Mouse (Mus musculus) liver, embryonic 12.5 days (tissue): ENCODE measurements around the gene Sema6d. TPM values are rescaled to one million over a fixed set of nuclear protein-coding genes. Genes with fewer than 3 reads are reported as not detected.

Experiments used
- ATAC-seq: fragments of 200-750 bp; cut with Nextera tagmentation; 2 replicates; pipeline ENCODE4 v1.8.0; 2017; ENCODE audit warnings: moderate number of reproducible peaks, mild to moderate bottlenecking, moderate library complexity
- H3K27ac ChIP-seq: fragments of 300-500 bp; sonication (generic); 2 replicates; pipeline ENCODE4 v1.5.1; 2016; ENCODE audit warnings: mild to moderate bottlenecking
- H3K27me3 ChIP-seq: fragments of 300-500 bp; sonication (generic); replicated peaks from 2 replicates; pipeline ENCODE4 v1.6.1; 2016; ENCODE audit warnings: mild to moderate bottlenecking, moderate library complexity
- H3K36me3 ChIP-seq: fragments of 300-500 bp; sonication (generic); 2 replicates; pipeline ENCODE4 v1.6.1; 2016; ENCODE audit warnings: mild to moderate bottlenecking, moderate library complexity
- H3K4me1 ChIP-seq: fragments of 300-500 bp; sonication (generic); 2 replicates; pipeline ENCODE4 v1.6.1; 2016
- H3K4me2 ChIP-seq: fragments of 300-500 bp; sonication (generic); 2 replicates; pipeline ENCODE4 v1.6.1; 2016; ENCODE audit warnings: mild to moderate bottlenecking, moderate library complexity
- H3K4me3 ChIP-seq: fragments of 300-500 bp; sonication (generic); 2 replicates; pipeline ENCODE4 v1.5.1; 2016; ENCODE audit warnings: mild to moderate bottlenecking, moderate library complexity
- H3K9ac ChIP-seq: fragments of 300-500 bp; sonication (generic); 2 replicates; pipeline ENCODE4 v1.6.1; 2016; ENCODE audit warnings: mild to moderate bottlenecking, moderate library complexity
- H3K9me3 ChIP-seq: fragments of 300-500 bp; sonication (generic); replicated peaks from 2 replicates; pipeline ENCODE4 v1.6.1; 2016; ENCODE audit warnings: mild to moderate bottlenecking, moderate library complexity
- WGBS: fragments of 180-500 bp; shearing (Covaris S2); methylation state at CpG from one replicate; pipeline ENCODE4 v1.1.7; 2016; ENCODE audit not compliant: insufficient replicate concordance; 5-methylcytosine and 5-hydroxymethylcytosine counted together
- polyA plus RNA-seq: library from polyadenylated mRNA; unstranded; fragments of >200 nt; fragmentation: Nextera tagmentation; extraction: Ambion mirVana; gene quantifications from 2 replicates; pipeline ENCODE4 v1.2.1, GENCODE M21; 2016

Sema6d gene
- polyA plus RNA-seq, 1 experiment from 2014 or later = 5.9 TPM

DNA sequence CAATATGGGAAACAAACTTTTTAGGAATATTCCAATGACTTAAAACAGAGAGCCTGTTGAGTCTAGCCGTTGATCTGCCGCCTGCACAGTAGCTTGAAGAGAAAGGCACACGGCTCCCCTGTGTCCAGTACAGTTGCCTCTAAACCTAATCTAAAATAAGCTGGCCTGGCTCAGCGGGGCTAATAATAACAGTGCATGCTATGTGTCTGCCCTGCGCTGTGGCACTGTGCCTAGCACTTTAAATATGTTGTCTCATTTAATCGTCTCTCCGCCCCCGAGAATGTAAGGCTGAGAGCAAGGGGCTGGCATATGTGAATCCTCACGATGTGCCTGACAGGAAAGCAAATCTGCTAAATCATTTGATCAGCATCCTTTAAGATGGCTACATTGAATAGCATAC lies 527.7 kb downstream of the Sema6d start:
- 0 out of 2 replicates have a peak, but pooled peaks cover 4% of the 10 kb centered on the region for H3K4me1 ChIP-seq
- no peak overlapping the region for H3K4me3 ChIP-seq
- H3K4me2 ChIP-seq = no peak overlapping the region
- H3K9me3 ChIP-seq = no peaks in the 10 kb centered on the region
- H3K27ac ChIP-seq = no peak overlapping the region
- no peak for ATAC-seq
- H3K9ac ChIP-seq = no peak overlapping the region
- peaks cover 8% of the 10 kb centered on the region for H3K27me3 ChIP-seq
- 65% methylated on average over 9 of the region's 9 CpGs for WGBS
- no peaks in the 10 kb centered on the region for H3K36me3 ChIP-seq

DNA sequence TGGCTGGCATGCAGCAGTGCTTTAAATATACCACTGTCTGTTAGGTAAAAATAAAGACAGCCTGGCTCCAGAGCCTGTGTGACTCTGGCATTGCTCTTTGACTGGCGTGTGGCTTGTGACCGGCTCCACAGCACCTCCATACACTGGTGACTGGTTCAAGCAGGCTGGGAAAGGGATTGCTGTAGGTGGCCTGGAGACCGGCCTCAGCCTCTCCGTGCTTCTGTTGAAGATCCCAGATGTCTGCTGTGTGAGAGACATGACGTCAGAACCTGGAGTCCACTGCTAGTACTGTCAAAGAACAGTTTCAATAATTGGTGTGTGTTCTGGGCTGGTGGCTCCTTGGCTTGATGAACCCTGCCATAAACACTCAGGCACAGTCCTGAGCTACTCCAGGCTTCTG lies 528.3 kb downstream of the Sema6d start:
- Histone ChIP-seq H3K27ac (no peak overlapping the region), H3K9me3 (no peaks in the 10 kb centered on the region), H3K4me1 (0 out of 2 replicates have a peak, but pooled peaks cover 4% of the 10 kb centered on the region), H3K9ac (no peak overlapping the region), H3K4me2 (no peak overlapping the region), H3K36me3 (no peaks in the 10 kb centered on the region), H3K27me3 (0 out of 2 replicates have a peak, but pooled peaks cover 4% of the 10 kb centered on the region), H3K4me3 (no peak overlapping the region)
- WGBS = 72% methylated on average over 5 of the region's 5 CpGs
- no peak for ATAC-seq

DNA sequence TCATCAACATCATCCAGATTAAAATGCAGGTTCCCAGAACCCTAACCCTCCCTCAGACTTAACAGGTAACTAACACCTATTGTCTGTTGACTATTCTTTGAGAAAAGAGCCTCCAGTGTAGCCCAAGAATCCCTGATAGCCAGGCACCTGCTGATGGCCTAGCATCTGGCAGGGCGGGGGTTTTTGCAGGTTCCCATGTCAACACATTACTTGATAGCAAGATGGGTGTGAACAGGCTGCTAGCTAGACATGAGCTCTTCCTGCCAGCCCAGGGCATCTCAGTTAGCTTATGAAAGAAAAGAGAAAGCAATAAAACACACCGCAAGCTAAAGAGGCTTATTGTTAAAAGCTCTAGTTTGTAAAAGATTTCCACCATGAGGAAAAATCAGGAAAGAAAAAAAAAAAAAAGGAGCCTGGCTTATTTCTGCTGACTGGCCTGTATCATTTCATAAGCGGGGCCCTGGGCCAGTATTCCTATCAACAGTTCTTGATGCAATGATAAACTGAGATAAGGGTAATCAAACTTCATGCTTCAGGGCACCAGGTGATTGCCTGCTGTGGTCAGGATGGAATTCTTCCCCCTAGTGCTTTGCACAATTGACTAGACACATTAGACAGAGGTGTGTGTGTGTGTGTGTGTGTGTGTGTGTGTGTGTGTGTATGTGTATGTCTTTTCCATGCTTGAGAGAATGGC lies 528.9 kb downstream of the Sema6d start:
- H3K9me3 ChIP-seq = no peaks in the 10 kb centered on the region
- ATAC-seq = no peak
- H3K36me3 ChIP-seq = no peaks in the 10 kb centered on the region
- H3K4me3 ChIP-seq = no peak overlapping the region
- H3K9ac ChIP-seq = no peak overlapping the region
- H3K27me3 ChIP-seq = no peaks in the 10 kb centered on the region
- H3K27ac ChIP-seq = no peak overlapping the region
- 61% methylated on average over 3 of the region's 3 CpGs for WGBS
- 0 out of 2 replicates have a peak, but pooled peaks cover 4% of the 10 kb centered on the region for H3K4me1 ChIP-seq
- no peak overlapping the region for H3K4me2 ChIP-seq

DNA sequence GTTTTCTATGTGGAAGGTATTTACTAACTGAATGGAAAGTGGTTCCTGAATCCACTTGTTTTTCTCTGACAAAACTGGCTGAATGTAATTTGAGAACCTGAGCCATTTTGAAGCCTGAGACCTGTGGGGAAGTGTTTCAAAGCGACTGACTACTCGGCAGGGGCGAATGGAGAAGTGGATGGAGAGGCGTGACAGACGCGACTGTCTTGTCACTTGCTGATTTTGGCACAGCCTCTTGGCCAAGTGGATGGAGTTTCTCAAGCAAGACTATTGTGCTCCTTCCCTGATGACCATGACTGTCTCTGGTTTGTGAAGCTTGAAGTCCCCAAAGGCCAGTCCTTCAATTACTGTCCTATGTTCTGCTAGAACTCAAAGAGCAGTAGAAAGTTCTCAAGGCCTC lies 530.7 kb downstream of the Sema6d start:
- H3K4me3 ChIP-seq = no peak overlapping the region
- no peaks in the 10 kb centered on the region for H3K9me3 ChIP-seq
- H3K4me2 ChIP-seq = no peak overlapping the region
- H3K4me1 ChIP-seq = 0 out of 2 replicates have a peak, but pooled peaks cover 4% of the 10 kb centered on the region
- H3K27me3 ChIP-seq = no peaks in the 10 kb centered on the region
- no peak overlapping the region for H3K27ac ChIP-seq
- H3K9ac ChIP-seq = no peak overlapping the region
- no peak for ATAC-seq
- no peaks in the 10 kb centered on the region for H3K36me3 ChIP-seq
- WGBS = 22% methylated on average over 6 of the region's 6 CpGs

DNA sequence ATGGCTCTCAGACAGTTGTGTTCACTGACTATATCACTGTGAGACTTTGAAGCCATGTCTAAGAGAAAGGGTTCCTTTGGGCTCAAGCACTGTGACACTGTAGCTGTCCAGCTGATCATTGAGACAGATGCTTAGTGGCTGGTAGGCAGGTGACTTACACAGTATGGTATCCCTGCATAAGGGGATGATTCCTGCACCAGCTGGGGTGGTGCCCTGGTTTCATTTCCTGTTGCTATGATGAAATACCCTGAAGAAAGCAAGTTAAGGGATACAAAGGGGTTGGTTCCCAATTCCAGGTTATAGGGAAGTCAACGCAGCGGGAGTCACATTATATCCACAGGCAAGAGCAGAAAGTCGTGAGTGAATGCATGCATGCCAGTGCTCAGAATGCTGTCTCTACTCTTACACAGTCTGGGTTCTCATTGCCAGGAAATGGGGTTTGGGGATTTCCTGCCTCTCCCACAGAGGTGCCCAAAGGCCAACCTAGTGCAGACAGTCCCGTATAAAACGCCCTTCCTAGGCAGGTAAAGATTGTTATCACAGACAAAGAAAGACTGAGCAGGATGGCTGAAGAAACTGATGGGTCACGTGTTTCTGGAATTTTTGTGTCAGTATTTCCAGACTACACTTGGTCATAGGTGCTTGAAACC lies 532.3 kb downstream of the Sema6d start:
- Histone ChIP-seq H3K9me3 (no peaks in the 10 kb centered on the region), H3K9ac (no peak overlapping the region), H3K36me3 (no peaks in the 10 kb centered on the region), H3K4me1 (no peaks in the 10 kb centered on the region), H3K27ac (no peak overlapping the region), H3K4me2 (no peak overlapping the region), H3K27me3 (no peaks in the 10 kb centered on the region), H3K4me3 (no peak overlapping the region)
- no peak for ATAC-seq
- 58% methylated on average over 6 of the region's 6 CpGs for WGBS

DNA sequence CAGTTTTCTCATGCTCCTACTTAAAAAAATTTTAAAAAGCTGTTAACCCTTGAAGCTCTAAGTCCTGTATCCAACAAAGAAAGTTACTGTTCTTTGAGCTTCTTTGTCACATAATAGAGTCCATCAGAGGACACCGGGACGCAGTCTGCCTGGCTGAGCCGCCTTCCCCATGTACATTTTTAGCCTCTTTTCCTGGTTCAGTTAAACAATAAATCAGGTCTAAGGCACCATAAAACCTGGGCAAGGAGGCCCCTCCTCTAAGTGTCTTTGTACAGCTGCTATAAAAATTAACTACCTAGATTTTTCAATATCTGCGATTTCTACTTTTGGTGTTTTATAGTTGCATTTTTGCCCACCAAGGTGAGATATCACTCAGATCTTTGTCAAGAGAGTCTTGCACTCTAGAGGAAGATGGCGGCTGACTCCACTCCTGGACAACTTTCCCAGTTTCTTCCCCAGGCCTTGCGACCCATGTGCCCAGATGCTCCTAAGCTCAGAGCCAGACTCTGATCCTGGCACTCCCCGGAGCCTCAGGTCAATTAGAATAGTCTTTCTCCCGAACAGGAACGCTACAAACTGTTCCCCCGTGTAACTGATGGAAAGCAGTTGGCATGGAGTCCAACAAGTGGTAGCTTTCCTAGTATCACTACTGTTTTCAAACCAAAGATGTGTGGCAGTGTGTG lies 534.6 kb downstream of the Sema6d start:
- no peaks in the 10 kb centered on the region for H3K9me3 ChIP-seq
- WGBS = 84% methylated on average over 10 of the region's 10 CpGs
- H3K9ac ChIP-seq = no peak overlapping the region
- ATAC-seq = no peak
- H3K27me3 ChIP-seq = no peaks in the 10 kb centered on the region
- H3K36me3 ChIP-seq = no peaks in the 10 kb centered on the region
- H3K27ac ChIP-seq = no peak overlapping the region
- no peaks in the 10 kb centered on the region for H3K4me1 ChIP-seq
- H3K4me2 ChIP-seq = no peak overlapping the region
- no peak overlapping the region for H3K4me3 ChIP-seq

DNA sequence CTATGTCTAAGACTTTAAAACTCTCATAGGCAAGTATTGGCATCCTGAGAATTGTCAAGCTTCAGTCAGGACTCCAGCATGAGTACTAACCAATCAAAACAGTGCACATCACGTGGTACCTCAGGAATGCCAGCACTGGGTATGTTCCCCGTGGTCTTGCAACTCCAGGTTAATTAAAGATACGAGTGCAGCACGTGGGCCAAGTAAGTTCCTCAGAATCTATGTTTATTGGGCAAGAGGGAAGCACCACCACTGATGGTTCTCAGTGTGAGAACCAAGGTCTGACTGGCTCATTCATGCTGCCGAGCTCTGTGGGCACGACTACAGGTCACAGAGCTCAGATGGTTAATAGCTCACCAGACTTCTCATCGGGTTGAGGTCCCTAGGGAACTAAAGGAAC lies 536.7 kb downstream of the Sema6d start:
- H3K27ac ChIP-seq = no peak overlapping the region
- H3K4me1 ChIP-seq = no peaks in the 10 kb centered on the region
- no peaks in the 10 kb centered on the region for H3K9me3 ChIP-seq
- H3K9ac ChIP-seq = no peak overlapping the region
- H3K36me3 ChIP-seq = no peaks in the 10 kb centered on the region
- H3K4me2 ChIP-seq = no peak overlapping the region
- no peak overlapping the region for H3K4me3 ChIP-seq
- no peak for ATAC-seq
- H3K27me3 ChIP-seq = no peaks in the 10 kb centered on the region
- 72% methylated on average over 7 of the region's 7 CpGs for WGBS

DNA sequence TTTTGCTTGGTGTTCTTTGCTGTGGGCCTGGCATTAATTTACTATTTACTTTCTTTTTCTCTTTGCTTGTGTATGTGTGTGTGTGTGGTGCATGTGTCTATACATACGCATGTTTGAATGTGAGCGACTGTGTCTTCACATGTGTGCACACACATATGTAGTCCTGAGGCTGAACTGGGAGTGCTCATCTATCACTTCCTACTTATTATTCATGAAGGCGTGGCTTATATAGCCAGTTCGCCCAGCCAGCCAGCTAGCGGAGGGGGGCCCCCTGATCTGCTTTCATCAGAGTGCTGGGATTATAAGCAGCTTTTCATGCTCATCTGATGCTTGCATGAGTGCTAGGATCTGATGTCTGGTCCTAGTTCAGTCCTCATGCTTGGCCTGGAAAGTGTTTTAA lies 537.9 kb downstream of the Sema6d start:
- no peaks in the 10 kb centered on the region for H3K4me1 ChIP-seq
- H3K9me3 ChIP-seq = no peaks in the 10 kb centered on the region
- no peak for ATAC-seq
- H3K9ac ChIP-seq = no peak overlapping the region
- no peak overlapping the region for H3K4me2 ChIP-seq
- H3K27me3 ChIP-seq = no peaks in the 10 kb centered on the region
- H3K27ac ChIP-seq = no peak overlapping the region
- 73% methylated on average over 5 of the region's 5 CpGs for WGBS
- no peaks in the 10 kb centered on the region for H3K36me3 ChIP-seq
- H3K4me3 ChIP-seq = no peak overlapping the region

DNA sequence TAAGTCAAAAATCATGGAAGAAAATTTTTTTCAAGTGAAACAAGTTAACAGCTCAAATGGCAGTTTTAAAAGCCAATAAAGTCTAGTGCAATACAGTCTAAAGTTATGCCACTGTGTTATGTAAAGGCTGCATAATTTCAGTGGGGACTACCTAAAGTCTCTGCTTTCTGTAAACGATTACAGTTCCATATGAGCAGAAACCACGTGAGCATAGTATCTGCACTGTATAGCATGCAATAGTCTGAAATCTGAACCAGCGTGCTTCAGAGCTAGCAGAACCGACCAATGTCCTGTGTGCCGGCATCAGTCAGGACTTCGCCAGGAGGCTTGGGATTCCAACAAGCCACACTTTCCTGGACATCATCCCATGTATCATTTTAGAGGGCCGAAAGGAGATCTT lies 538.9 kb downstream of the Sema6d start:
- 79% methylated on average over 7 of the region's 7 CpGs for WGBS
- H3K4me2 ChIP-seq = no peak overlapping the region
- no peaks in the 10 kb centered on the region for H3K27me3 ChIP-seq
- no peak overlapping the region for H3K27ac ChIP-seq
- ATAC-seq = no peak
- H3K36me3 ChIP-seq = no peaks in the 10 kb centered on the region
- no peaks in the 10 kb centered on the region for H3K9me3 ChIP-seq
- no peak overlapping the region for H3K4me3 ChIP-seq
- no peak overlapping the region for H3K9ac ChIP-seq
- no peaks in the 10 kb centered on the region for H3K4me1 ChIP-seq

DNA sequence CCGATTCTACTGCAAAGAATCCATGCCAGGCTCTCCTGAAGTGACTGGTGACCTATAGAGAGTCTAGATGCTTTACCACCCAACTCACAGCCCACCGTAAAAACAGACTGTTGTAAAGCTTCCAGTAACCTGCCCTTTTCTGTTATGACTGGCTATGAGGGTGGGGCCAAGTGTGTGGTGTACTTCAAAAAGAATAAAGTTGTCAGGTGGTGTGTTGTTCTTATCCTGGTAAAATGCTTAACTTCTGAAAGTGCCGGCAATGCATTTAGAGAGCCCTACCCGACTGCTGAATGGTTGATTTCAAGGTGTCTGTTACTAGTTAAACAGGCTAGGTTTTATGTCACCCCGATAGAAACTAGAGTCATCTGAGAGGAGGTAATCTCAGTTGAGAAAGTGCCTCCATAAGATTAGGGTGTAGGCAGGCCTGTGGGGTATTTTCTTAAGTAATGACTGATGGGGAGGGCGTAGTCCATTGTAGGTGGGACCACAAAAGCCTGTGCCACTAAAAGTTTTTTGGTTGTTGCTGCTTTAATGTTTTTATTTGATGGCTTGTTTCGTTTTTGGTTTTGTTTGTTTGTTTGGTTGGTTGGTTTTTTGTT lies 544.7 kb downstream of the Sema6d start:
- no peak overlapping the region for H3K4me3 ChIP-seq
- no peak overlapping the region for H3K27ac ChIP-seq
- no peaks in the 10 kb centered on the region for H3K36me3 ChIP-seq
- H3K9ac ChIP-seq = no peak overlapping the region
- 74% methylated on average over 7 of the region's 7 CpGs for WGBS
- H3K4me2 ChIP-seq = no peak overlapping the region
- H3K9me3 ChIP-seq = no peaks in the 10 kb centered on the region
- no peak for ATAC-seq
- no peaks in the 10 kb centered on the region for H3K4me1 ChIP-seq
- H3K27me3 ChIP-seq = no peaks in the 10 kb centered on the region

DNA sequence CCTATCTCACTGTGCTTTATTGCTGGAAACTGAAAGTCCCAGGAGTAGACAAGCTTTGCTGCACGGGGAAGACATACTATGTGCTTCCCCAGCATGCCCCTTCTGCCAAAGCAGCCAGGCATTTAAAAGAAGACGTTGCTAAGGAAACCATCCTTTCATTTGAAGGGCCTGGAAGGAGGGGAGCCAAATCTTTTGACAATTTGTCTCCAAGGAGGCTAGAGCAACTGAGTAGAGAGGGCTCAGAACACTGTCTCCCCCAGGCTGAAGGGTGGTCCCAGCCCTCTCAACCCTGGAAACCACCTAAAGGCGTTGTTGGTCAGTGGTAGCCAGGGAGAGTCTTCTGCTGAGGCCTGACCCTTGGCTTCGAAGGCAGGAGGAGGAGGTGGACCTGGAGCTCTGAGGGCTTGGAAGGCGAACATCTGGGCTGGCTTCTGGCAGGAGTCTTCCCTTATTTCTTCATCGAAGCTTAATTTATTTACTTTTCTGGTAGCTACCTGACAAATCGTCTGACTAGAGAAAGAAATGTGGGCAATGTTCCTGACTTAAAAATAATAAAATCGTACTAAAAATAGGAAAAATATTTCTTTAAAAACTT lies 545.6 kb downstream of the Sema6d start:
- no peaks in the 10 kb centered on the region for H3K27me3 ChIP-seq
- H3K9ac ChIP-seq = no peak overlapping the region
- H3K9me3 ChIP-seq = no peaks in the 10 kb centered on the region
- no peak overlapping the region for H3K4me3 ChIP-seq
- ATAC-seq = no peak
- H3K4me2 ChIP-seq = no peak overlapping the region
- WGBS = 57% methylated on average over 8 of the region's 8 CpGs
- no peak overlapping the region for H3K27ac ChIP-seq
- no peaks in the 10 kb centered on the region for H3K4me1 ChIP-seq
- no peaks in the 10 kb centered on the region for H3K36me3 ChIP-seq

DNA sequence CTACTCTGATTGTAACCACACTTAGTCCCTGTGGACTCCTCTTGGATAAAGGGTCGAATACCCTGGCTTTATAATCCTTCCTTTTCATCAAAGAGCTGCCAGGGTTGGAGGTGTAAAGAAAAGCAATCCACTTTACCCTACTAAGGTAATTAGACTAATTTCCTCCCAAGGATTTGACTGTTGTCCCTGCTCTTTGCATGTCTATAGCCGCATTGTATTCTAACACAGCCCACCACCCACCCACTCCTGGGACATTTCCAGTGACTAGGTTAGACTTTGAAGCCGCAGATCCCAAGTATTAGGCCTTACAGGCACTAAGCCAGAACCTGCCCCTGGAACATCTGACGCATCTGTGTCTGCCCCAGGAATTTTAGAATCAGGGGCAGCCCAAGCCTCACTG lies 547.3 kb downstream of the Sema6d start:
- no peak overlapping the region for H3K9ac ChIP-seq
- WGBS = 58% methylated on average over 4 of the region's 4 CpGs
- no peak overlapping the region for H3K4me3 ChIP-seq
- H3K4me1 ChIP-seq = no peaks in the 10 kb centered on the region
- no peaks in the 10 kb centered on the region for H3K9me3 ChIP-seq
- no peaks in the 10 kb centered on the region for H3K36me3 ChIP-seq
- H3K27ac ChIP-seq = no peak overlapping the region
- no peak for ATAC-seq
- H3K27me3 ChIP-seq = no peaks in the 10 kb centered on the region
- H3K4me2 ChIP-seq = no peak overlapping the region
